Mouse (Mus musculus) myocyte (in vitro differentiated cells): Measurements from ENCODE around the gene Zbtb3.

Experiments used
- CEBPB ChIP-seq: IDR thresholded peaks from 2 replicates; pipeline ENCODE4 v1.6.1; 2011; ENCODE audit warnings: mild to moderate bottlenecking, moderate library complexity; ENCODE audit not compliant: poor library complexity, insufficient read depth, severe bottlenecking
- POLR2A ChIP-seq: IDR thresholded peaks from one replicate; pipeline ENCODE4 v1.6.1; 2011; ENCODE audit warnings: low read depth, mild to moderate bottlenecking, control low read depth, moderate library complexity; ENCODE audit not compliant: insufficient read length
- POLR2AphosphoS2 ChIP-seq: IDR thresholded peaks from one replicate; pipeline ENCODE4 v1.6.1; 2011; ENCODE audit warnings: low read depth, control low read depth; ENCODE audit not compliant: insufficient read length

DNA sequence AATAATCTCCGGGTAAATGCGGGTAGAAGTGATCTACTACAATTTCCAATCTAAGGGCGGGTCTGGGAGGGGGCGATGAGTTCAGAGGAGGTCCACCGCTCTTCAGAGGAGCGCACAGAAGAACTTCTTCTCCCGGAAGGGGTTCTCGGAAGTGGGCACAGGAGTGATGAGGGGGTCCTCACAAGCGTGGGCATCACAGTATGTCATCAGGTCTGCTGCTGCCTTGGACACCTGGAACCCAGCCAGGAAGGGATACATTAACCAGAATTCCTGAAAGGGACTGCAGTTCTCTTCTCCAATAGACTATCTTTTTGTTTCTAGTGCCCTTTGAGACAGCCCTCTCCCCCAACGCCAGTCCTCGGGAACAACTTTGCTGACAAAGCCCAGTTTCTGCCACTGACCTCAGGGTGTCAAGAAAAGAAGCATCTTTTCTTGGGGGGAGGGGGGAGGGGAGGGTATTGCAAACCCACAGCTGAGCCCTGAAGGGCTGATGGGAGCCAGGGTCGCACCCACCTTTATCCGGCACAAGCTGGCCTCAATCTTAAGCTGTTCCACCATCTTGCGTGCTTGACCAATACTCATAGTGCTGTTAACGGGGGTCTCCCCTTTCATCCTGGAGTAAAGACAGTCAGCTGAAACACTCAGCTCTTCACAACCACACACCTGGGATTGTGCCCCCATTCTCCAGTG lies 35.8 kb downstream of the Zbtb3 start:
- no peak for TF ChIP-seq POLR2A
- no peak for TF ChIP-seq CEBPB
- no peak for TF ChIP-seq POLR2AphosphoS2
